13 mouse cellular contexts compared by ENCODE assay signal in the genomic region with DNA sequence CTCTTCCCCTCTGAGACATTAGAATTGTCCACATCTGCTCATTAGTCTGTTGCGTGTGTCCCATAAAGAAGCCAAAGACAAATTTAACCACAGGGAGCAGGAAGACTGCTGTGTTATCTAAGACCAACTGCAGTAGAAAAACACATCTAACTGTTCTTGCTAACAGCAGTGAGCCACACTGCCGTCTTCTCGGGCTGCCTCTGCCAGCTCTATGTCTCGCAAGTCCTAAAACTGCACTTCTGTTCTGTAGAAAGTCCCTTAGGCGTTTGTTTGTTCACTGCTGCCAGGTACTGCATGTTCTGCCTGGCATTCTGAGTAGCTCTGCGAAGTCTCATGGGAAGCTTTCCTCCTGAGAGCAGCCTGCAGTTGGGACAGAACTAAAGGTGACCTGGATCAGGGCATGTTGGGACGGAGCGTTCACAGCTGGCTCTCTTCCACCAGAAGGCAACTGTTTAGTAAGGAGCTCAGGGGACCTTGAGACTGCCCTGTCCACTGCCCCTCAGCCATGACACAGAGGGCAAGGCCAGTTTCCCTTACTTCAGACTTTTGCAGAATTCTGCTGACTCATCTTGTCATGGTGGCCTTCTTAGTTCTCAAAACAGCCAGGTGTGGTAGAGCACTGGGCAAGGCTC.
A peak's percentile ranks its signal among the peaks of the same experiment; 100 is the strongest.
DNase-seq lines count a peak whose midpoint lies in the region; ATAC-seq lines count a peak whose summit lies in the region.
"Had no signal": no experiment of that assay in that cellular context is flagged by ENCODE, and none has a peak within 500 bp of the region (broad histone marks: within the 10 kb centered on the region; RNA-seq: fewer than 3 reads in every experiment).

No protein-coding gene starts in this region.

- no peak overlapping the region for H3K4me3 ChIP-seq in midbrain, embryonic 15.5 days
- H3K4me3 ChIP-seq: embryonic facial prominence, embryonic 12.5 days; limb, embryonic 15.5 days had no signal

- 81% methylated on average over 8 of the region's 8 CpGs for WGBS in midbrain, embryonic 15.5 days

- no peak overlapping the region for H3K9ac ChIP-seq in midbrain, embryonic 15.5 days
- H3K9ac ChIP-seq: embryonic facial prominence, embryonic 12.5 days; forebrain, postnatal 0 days; limb, embryonic 15.5 days had no signal

- no peak for ATAC-seq in midbrain, embryonic 15.5 days (replicated peaks)
- ATAC-seq: forebrain, postnatal 0 days had no signal

- H3K4me2 ChIP-seq in midbrain, embryonic 15.5 days = no peak overlapping the region
- H3K4me2 ChIP-seq: embryonic facial prominence, embryonic 12.5 days; limb, embryonic 15.5 days; midbrain, embryonic 11.5 days had no signal

- intact Hi-C loops in heart, postnatal 10 days (cut with DNase I) = no loop called here

- no peaks in the 10 kb centered on the region for H3K4me1 ChIP-seq in midbrain, embryonic 15.5 days
- H3K4me1 ChIP-seq: embryonic facial prominence, embryonic 12.5 days; limb, embryonic 15.5 days had no signal

- no peaks in the 10 kb centered on the region for H3K9me3 ChIP-seq in midbrain, embryonic 15.5 days
- H3K9me3 ChIP-seq: embryonic facial prominence, embryonic 12.5 days; limb, embryonic 15.5 days had no signal

- no peaks in the 10 kb centered on the region for H3K27me3 ChIP-seq in midbrain, embryonic 15.5 days (replicated peaks)
- H3K27me3 ChIP-seq: embryonic facial prominence, embryonic 12.5 days; limb, embryonic 15.5 days had no signal

- DNase-seq in gastrocnemius, postnatal 25 days = peak; percentile 38
- no peak for DNase-seq in gastrocnemius, postnatal 10 days
- DNase-seq in ovary, postnatal 36 days (ENCODE audit: low spot score) = peak; percentile 18
- no peak for DNase-seq in ovary, postnatal 14 days (ENCODE audit: low spot score)
- peak; percentile 42 to 59 for DNase-seq in heart, postnatal 10 days
- peak; percentile 31 for DNase-seq in testis, postnatal 14 days (ENCODE audit: low spot score)
- no peak for DNase-seq in T-cell, adult 2 months (ENCODE audit: low spot score)
- DNase-seq: cerebellum, adult 11-12 months; forebrain, postnatal 0 days had no signal

- H3K27ac ChIP-seq in midbrain, embryonic 15.5 days = no peak overlapping the region
- H3K27ac ChIP-seq: embryonic facial prominence, embryonic 12.5 days; limb, embryonic 15.5 days had no signal

- H3K36me3 ChIP-seq in midbrain, embryonic 15.5 days (replicated peaks) = no peaks in the 10 kb centered on the region
- H3K36me3 ChIP-seq: embryonic facial prominence, embryonic 12.5 days; limb, embryonic 15.5 days had no signal

Comparison
In these comparisons a context has a peak if more than half of its experiments do, and no peak if none do; other contexts are left out.
1. DNase-seq: peak in gastrocnemius, postnatal 25 days (single experiment), ovary, postnatal 36 days (single experiment), heart, postnatal 10 days (2 of 2) and testis, postnatal 14 days (single experiment); none in gastrocnemius, postnatal 10 days (single experiment), ovary, postnatal 14 days (single experiment) and T-cell, adult 2 months (single experiment).